Mouse (Mus musculus) urinary bladder, postnatal 36 days (tissue): ENCODE data around the gene Itpr1.
A peak's percentile ranks its signal among the peaks of the same experiment; 100 is the strongest.

Source experiments
- DNase-seq, 2 experiments: peaks; one replicate each; pipeline ENCODE4 v3.0.0; 2022; ENCODE audit warnings: low spot score in 2 of 2, mixed read lengths in 1 of 2

Gene Itpr1

DNA sequence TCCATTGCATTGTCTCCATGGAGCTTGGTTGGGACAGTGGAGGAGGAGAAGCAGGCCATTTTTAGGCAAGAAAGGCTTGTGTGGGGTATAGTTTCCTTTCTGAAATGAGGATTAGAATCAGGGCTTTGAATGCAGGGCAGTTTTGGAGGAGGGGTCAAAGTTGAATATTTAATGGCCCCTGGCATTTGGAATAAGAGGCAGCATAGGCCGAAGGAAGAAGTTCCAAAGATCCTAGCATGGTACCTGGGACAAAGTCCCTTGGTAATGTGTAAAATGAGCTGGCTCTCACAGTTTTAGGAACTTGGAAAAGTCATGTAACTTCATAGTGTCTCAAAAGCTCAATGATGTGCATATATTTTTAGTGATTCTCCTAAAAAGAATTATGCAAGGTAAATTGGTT lies 27.1 kb downstream of the Itpr1 start:
- no peak for DNase-seq

DNA sequence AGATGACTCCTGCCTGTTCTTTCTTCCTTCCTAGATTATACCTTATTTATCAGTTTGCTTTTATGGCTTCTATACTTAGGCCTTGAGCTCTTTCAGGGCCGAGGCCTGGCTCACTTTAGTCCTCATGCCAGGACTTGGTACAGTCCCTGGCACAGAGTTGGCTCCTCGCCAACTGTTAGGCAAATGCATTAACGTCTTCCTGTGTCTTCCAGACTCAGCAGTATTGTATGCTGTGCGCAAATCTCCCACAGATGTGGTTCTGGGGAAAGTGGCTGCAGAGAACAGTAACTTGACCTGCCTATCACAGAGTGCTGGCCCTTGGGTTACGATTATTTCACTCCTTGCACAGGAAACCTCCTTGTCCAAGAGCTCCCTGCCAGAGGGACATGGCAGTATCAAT lies 27.9 kb downstream of the Itpr1 start:
- DNase-seq, result no peak

DNA sequence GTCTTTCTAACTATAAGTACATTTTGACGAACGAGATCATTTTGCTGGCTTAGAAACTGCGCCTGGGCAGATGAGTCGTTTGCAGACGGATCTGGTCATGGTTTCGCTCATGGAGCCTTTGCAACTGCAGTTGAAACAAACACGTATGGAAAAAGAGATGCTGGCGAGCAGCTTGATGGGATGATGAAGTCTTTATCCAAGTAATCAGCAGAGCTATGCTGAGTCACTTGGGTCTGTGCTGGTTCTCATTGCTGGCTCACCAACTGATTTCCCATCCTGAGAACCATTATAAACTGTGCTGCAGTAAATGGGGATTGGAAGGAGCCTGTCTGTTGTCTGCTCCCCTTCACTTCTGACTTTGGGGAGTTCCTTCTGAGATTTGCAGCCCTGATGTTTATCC lies 31.7 kb downstream of the Itpr1 start:
- no peak for DNase-seq

DNA sequence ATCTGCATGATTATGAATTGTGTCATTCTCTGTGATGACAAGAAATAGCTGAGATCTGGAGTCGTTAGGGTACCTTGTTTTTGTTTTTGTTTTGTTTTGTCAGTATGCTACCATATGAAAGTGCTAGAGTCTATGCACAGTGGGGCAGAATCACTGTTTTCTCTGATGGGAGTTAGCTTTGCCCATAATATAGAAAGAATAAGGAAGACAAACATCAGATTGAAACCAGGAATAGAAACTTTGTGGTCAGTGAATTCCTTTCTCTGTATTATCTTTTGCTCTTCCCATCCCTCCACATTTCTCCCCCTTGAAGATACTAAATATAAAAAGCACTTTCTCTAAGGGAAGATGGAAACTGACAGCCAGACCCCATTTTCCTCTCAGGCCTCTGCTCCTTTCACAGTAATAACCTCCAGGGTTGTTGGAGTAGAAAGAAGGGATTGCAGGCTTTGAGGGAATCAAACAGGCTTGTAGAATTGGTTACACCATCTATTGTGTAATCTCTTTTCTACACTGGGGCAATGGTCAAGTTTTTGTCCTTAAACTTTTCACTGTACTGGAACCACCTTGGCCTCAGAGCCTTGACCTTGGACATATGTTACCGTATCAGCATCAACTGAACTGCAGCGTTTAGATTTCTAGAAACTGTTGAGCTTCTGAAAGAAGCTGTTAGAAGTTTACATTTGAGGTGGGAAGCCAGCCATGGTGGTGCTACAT lies 33.6 kb downstream of the Itpr1 start:
- DNase-seq, result no peak

DNA sequence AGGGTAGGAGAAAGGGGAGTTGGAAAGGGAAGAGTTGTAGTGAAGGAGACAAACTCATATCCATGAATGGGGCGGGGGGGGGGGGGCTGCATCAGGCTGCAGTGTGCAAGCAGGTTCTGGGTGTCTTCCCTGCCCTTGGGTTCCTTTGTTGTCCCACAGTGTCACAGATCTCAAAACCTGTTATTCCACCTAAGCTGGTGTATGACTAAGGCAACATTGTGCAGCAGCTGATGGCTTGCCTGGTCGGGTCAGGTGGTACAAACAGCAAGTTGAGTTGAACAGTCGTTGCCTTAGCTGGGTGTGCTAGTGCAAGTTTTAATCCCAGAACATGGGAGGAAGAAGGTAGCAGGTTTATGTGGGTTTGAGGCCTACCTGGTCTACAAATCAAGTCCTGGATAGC lies 34.3 kb downstream of the Itpr1 start:
- DNase-seq, result peak in 1 of 2 experiments; percentile 50

DNA sequence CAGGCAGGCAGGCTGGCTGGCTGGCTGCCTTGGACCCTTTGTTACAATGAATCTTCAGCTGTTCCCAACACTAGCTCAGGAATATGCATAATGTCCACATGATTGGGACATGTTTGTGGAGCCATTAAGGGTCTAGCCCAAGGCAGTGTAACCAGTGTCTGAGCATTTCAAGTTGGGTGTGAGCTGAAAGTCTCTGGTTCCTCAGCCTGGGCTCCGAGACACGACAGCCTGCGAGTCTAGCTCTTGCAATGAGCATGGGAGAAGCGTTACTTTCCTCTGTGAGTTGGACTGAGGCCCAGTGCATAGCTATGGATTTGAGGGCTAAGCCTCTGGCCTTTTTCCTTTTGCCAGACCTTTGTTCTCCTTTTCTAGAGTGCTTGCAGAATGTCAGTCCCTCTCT lies 35.6 kb downstream of the Itpr1 start:
- no peak for DNase-seq

DNA sequence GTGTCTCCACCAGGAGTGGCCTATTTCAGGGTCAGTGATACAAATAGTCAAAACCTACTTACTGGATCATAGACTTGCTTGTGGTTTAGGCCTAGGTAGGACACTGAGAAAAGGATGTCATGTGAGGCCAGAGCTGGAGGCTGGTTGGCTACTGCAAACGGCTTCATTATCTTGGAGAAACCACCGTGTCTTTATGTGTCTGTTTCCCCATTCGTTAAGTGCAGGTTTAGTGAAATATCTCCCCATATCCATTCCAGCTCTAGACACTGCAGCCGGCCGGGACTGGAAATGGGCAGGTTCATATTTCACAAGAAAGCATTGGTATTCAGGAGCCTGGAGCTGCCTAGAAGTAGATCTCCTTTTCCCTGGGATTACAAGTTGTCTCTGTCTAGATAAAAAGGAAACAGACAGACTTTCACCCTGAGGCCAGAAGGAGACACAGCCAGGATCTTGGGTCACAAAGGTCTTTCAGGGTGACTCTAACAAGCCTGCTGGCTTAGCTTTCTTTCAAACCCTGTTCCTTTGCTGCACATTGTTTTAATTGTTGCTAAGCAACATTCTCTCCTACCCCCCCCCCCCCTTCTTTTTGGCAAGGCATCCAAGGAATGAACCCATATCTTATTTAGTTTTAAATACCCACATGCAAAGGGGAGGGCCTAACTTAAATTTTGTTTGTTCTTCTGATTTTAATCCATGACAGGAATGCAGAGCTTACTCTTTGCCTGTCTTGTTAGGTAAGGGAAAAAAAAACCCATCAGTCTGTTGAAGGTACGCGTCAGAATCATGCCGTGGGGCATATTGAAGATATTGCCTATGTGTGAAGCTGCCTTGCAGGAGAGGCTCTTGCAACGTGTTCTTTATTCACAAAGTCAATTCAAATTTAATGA lies 36.4 kb downstream of the Itpr1 start:
- DNase-seq, result no peak

DNA sequence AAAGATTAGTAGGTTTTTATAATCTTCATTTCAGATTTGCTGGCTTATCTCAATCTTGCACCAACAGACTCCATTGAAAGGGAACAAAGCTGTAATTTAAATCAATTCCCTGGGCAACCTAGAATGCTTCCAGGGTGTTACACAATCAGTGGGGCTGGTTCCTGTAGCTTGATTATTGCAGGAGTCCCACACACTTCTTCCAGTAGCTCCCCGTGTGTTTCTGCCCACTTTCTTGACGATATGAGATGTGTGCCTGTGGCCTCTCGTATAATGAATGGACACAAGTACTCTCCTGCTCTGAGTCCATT lies 37.0 kb downstream of the Itpr1 start:
- DNase-seq, result no peak

DNA sequence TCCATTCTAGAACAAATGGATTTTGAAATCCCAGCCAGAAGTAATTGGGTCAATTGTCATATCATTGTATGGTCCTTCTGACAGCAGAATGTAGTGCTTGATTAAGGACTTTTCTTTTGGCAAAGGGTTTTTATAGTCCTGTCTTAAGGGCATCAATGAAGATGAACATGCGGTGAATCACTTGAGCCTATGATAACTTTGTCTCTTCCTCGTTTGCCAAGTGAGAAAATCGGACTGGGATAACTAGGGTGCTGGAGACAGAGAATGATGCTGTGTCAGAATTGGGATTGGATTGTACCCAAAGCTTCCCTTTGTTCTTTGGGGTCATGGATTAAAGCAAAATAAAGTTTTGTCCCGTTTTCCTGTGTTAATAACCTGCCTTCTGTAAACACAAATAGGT lies 37.5 kb downstream of the Itpr1 start:
- DNase-seq, result no peak

DNA sequence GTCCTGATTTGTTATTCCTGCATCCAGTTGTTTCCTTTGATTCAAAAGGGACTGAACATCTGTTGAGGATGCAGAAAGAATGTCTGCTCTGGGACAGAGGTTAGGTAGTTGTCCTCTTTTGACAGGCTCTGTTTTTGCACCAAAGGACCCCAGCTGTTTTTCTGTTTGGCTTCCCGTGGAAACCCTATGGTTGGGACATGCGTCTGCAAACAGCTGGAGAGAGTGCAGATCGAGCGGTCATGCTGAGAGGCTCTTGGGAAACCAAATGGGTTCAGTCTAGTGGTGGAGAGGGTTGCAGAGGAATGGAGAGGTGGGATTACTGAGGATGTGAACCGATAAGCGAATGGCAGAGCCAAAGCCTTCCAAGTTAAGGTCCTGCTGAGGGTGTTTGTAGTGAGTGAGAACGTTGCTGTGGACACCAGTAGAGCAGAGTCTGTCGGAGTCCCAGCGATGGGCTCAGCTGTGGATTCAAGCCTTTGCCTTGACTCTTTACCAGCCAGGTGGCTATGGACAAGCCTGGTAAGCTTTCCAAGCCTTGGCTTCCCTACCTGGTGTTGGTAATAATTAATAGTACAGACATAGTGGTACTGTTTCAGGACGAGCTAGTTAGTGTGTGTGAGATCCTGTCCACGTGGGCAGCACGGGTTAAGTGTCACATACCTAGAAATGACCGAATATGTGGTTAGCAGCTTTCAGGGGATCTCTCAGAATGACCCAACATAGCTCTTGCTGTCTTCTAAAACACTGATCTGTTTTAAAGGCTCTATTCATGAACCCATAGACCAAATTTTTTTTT lies 39.9 kb downstream of the Itpr1 start:
- no peak for DNase-seq

DNA sequence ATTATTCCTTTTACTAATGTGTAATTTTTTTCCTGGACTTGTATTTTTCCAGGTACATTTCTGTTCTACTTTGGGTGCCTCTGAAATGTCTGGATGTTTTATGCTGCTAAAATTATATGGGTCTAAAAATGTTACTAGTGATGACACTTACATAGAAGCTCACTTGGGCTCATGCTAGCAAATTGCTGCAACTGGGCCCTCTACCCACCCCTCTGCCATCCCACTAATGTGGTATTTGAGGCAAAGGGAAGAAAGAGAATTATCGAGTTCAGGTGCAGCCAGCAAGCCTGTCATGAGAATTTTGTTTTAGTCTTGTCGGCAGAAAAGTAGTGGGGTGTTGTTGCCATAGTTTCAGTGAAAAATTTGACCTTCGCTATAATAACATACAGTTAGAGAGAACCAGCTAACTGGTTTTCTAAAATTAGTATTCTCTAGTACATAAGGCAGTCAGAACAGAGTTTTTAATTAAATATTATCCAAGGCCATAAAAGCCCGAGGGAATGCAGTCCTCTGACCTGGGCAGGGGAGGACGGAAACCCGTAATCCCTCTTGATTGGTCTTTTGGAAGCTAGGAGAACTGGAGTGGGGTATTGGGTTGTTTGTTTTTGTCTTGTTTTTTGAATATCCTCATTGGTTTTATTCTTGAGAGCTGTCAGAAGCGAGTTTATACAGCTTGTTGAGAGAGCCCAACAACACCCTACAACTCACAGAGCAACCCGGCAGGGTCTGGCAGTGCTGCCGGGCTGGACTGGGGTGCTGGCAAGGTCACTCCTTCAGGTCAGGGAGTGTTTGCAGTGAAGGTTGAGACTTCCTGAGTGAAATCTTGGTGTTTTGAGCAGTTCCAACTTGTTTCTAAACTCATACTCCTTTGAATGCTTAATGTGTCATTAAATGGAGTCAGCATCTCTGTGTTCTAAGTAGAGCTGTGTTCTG lies 41.5 kb downstream of the Itpr1 start:
- no peak for DNase-seq

DNA sequence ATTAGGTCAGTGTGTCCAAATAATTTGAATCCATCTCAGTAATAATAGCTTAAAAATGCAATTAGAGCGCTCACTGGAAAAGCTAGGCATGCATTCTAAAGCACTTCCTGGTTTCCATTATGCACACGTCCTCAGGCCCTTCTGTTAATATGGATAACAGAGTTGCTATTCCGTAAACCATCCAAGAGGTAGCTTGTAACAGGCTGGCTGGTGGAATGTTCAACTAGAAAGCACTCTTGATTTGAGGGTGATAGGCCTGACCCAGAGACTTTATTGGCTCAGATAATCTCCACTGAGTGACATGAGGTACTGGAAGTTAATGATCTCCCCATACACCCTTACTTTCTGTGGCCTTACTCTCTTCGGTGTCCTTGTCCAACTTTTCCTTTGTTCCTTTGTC lies 43.0 kb downstream of the Itpr1 start:
- no peak for DNase-seq

DNA sequence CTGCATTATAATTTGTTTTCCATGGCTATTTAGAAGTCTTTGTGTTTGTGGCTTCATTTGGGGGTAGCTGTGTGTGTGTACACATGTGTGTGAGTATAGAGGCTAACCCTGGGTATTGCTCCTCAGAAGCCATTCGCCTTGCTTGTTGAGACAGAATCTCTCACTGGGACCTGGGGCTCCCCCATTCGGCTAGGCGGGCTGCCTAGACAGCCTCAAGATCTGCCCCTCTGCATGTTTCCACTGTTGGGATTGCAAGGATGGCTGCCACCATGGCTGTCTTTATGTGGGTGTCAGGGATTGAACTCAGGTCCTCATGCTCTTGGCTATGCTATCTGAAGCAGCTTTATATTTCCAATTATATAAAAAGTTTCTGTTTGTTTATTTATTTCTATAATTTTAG lies 44.3 kb downstream of the Itpr1 start:
- DNase-seq, result no peak

DNA sequence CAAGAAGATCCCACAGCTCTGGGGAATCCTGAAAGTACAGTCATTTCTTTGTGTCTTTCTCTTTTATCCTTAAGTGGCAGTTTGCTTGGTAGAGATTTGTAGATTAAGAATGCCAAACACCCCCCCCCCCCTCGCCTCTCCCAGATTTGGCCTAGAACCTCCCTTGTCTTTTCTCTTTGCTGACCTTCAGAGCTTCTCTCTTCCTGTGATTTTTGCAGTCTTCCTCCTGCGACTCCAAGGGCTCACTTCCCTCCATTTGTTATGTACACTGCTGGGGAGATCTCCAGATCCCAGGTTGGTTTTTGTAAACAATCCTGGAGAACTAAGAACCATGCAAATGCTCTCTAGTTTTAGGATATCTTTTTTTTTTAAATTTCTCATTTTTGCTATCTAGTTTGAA lies 45.7 kb downstream of the Itpr1 start:
- no peak for DNase-seq

DNA sequence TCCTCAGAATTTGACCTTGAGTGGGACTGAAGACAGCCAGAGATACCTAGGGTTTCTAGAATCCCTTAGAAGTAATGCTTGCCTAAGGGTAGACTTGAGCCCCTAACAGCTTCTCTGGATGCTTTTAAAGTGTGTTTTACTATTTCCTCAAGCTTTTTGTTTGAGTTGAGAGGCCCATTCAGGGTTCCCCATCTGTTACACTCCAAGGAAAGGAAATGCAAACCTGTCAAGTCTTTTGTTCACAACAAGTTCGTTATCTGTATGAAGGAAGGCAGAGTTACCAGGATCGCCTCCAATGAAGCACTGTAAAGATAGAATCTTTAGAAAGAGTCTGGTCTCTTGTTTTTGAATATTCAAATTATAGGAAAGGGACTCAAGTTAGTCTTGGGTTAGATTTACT lies 46.8 kb downstream of the Itpr1 start:
- no peak for DNase-seq

DNA sequence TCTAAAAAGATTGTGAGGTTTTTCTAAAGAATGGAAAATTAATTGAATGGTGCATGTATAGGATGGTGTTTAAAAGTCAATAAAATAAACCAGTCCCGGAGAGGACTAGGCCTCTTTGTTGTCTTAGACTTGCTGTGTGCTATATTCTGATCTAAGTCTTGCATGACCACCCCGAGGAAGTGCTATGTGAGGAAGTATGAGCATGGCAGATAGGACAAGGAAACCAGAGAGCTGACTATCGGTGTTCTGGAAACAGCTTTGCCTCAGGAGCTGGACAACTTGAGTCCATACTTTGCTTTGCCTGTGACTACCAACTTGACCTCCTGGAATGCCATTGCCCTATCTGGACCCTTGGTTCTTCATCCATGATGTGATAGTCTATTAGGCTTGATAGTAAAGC lies 48.6 kb downstream of the Itpr1 start:
- DNase-seq, result no peak

DNA sequence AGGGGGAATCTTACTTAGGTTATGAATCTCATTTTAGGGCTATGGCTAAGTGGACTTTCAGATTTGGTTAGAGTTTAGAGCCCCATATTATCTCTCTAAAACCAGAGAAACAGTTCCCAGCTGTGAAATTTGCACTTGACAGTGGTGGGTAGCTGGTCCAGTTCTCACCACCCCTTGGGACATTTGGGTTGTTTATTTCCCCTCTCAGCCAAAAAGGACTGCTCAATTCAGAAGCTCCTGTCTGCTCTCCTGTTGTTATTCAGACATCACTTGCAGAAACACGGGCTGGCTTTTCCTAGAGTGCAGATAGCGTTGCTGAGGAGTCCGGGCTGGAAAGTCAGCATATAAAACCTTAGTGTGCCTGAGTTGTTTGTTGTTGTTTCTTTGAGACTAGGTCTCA lies 51.3 kb downstream of the Itpr1 start:
- no peak for DNase-seq

DNA sequence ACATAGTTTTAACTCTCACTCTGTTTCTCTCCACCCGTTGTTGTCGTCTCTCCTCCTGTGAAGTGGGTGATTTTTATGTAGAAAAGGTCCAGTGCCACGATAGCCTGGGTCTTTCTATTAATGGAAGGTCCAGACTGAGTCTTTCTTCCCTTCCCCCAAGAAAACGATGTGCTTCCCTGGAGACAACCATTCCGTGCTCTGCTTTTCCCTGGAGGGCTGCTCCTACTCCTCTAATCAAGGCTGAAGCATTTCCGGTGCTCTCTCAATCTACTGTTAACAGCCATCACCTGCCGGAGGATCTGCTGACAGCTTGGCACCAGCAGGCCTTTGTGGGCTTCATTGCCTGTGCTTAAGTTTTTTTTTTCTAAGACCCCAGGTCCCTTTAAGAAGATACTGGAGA lies 60.6 kb downstream of the Itpr1 start:
- DNase-seq, result no peak

DNA sequence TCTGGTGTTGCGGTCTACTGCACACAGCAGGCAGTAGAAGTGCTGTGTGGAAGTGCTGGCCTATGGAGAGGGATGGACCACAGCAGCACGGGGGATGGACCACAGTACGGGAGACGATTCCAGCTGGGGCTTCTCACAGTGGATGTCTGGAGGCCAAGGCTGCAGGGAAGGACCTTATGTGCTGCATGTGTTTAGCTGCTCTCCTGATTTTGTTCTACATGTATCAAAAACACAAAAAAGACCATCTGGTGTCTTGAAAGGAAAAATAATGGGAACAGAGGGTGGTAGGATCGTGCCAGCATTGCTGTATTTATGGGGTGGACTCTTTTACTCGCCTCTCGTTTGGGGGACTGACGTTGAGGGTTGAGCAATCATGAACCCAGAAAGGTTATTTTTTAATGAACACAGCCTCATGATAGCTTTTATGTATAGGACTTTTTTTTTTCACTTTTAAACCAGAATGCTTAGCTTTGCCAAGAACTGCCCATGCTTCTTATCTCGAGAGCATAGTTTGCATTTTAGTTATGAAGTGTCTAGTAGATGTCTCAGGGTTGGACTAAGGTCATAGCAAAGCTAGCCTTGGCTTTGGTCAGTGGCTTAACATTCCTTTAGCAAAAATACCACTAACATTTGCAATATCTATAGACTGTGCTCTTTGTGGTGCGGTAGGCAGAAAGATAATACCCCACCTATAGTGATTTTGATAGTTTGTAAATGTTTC lies 61.6 kb downstream of the Itpr1 start:
- DNase-seq, result no peak

DNA sequence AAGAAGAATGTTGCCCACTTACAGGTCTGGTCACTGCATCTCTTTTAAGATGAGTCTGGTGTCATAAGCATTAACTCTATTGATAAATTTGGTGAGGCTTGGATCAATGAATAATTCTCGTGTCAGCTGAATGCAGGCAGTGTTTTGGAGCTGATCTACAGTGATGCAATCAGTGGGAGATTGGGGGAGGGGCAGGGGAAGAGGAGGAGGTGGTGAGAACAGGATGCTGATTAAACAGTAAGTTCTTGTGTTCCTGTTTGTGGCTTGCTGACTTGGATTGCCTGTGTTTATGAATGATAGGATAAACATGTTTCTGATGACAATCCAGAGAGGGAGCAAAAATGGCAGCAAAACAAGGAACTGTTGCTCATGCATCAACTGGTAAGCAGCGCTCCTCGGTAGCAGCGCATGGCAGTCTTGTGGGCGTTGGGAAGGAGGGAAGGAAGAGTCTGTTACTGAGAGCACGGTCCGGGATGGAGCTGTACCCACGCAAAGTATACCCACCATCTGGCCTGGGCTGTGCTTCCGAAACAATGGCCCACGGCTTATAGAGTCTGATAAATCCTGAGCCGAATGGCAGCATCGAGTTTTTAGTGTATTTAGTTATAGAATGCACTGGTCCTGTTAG lies 64.1 kb downstream of the Itpr1 start:
- no peak for DNase-seq
